Mouse (Mus musculus) liver, postnatal 0 days (tissue): ENCODE data around the gene Ift57.

Experiments used
- CTCF ChIP-seq: sonication (generic); IDR thresholded peaks from 2 replicates; pipeline ENCODE4 v1.5.1; 2016; ENCODE audit warnings: antibody characterized with exemption, low read depth
- EP300 ChIP-seq: IDR thresholded peaks from 2 replicates; pipeline ENCODE4 v1.6.1; 2016; ENCODE audit warnings: antibody characterized with exemption, low read depth, mild to moderate bottlenecking

- no peak for TF ChIP-seq CTCF
- TF ChIP-seq EP300, result no peak
Observed at GRCm38 (mm10) chr16:49774059-49775001, 75.3 kb downstream of the Ift57 start.
